Mouse (Mus musculus) E14TG2a.4 (cell line): ENCODE data around the gene Rad9b.

ENCODE experiments used
- CTCF ChIP-seq: conservative IDR thresholded peaks from 2 replicates; pipeline ENCODE4 v1.5.1; 2014; ENCODE audit warnings: low read length
- POU5F1 ChIP-seq: IDR thresholded peaks from 2 replicates; pipeline ENCODE4 v1.6.1; 2014; ENCODE audit warnings: low read length, borderline replicate concordance

DNA sequence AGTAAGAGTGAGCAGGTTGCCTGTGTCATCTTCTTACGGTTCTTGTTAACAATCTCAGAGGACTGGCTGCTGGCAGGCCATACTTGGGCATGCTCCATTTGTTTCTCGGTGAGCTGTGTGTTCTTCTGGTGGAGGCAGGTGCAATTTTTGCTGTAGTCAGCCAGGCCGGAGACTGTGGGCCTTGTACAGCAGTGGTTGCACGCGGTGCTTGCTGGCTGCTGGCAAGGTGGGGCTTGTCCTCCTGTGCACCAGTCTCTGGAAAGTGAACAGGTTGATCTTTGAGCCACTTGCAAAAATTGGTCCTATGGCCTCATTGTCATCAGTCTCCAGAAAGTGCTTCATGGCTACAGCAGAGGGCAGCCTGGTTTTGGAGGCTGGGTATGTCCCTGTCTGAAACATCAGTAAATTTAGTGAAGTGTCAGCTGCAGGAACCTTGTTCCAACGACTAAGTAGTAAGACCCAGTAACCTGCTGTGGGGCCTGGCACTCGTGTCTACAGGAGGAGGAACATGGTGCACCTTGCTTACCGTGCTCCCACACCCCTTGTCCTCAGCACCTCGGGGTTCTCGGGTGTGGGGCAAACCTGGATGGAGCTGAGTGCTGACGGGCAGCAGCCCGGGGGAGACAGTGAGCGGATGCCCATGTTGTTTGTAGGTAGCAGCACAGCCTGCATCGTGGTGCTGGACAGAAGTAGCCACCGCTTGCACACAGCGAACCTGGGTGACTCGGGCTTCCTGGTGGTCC, 40.9 kb downstream of the Rad9b start:
- TF ChIP-seq CTCF, result no peak
- TF ChIP-seq POU5F1, result no peak
